Mouse (Mus musculus): ENCODE data around the gene Rcsd1. TPM values are rescaled to one million over a fixed set of nuclear protein-coding genes. Genes with fewer than 3 reads are reported as not detected.
"Not testable (repeated sequence)": the region's sequence is repeated elsewhere in the genome, so short reads cannot be mapped to it uniquely, and the experiment has no call there.

The Rcsd1 gene
- total and polyA plus RNA-seq, 2 experiments from 2014 or later: 94.0 to 116 TPM

- no peak for TF ChIP-seq CTCF (IDR thresholded peaks at IDR 0.05; ENCODE audit: low read depth)
- no peak for TF ChIP-seq EP300 (IDR thresholded peaks at IDR 0.05; ENCODE audit: low read depth)
- WGBS: 47% methylated on average over 18 of the region's 18 CpGs
- Histone ChIP-seq H3K4me2 (ENCODE audit: low read depth, low read length) (peak overlapping the region; percentile 9; the same call in 1 of the 2 replicates), H3K4me3 (ENCODE audit: low read depth, low read length) (no peak overlapping the region), H3K4me1 (ENCODE audit: control insufficient read depth, insufficient read depth) (peaks cover 81% of the 10 kb centered on the region), H3K27me3 (ENCODE audit: control insufficient read depth, insufficient read depth, low read length) (no peaks in the 10 kb centered on the region), H3K9me3 (replicated peaks; ENCODE audit: control insufficient read depth, low read length) (no peaks in the 10 kb centered on the region), H3K27ac (ENCODE audit: low read depth) (peak overlapping the region; percentile 81), H3K9ac (replicated peaks; ENCODE audit: low read depth, low read length) (no peak overlapping the region), H3K36me3 (replicated peaks; ENCODE audit: control insufficient read depth, insufficient read depth, low read length) (peaks cover 9% of the 10 kb centered on the region; the same call in 1 of the 2 replicates)
- no peak for ATAC-seq (ENCODE audit: insufficient read depth, low read depth)
- no peak for DNase-seq (ENCODE audit: low spot score)
Measured at GRCm38 (mm10) chr1:165682056-165682853, 27.3 kb downstream of the Rcsd1 start.

- ATAC-seq (ENCODE audit: insufficient read depth, low read depth) (no peak), DNase-seq (ENCODE audit: low spot score) (no peak)
- no peak overlapping the region for H3K4me3 ChIP-seq (ENCODE audit: low read depth, low read length)
- no peak overlapping the region for H3K4me2 ChIP-seq (ENCODE audit: low read depth, low read length)
- TF ChIP-seq CTCF (IDR thresholded peaks at IDR 0.05; ENCODE audit: low read depth) (peak; percentile 65), EP300 (IDR thresholded peaks at IDR 0.05; ENCODE audit: low read depth) (no peak)
- H3K27ac ChIP-seq (ENCODE audit: low read depth): peak overlapping the region; percentile 81
- no peaks in the 10 kb centered on the region for H3K9me3 ChIP-seq (replicated peaks; ENCODE audit: control insufficient read depth, low read length)
- H3K4me1 ChIP-seq (ENCODE audit: control insufficient read depth, insufficient read depth): peaks cover 80% of the 10 kb centered on the region
- no peaks in the 10 kb centered on the region for H3K27me3 ChIP-seq (ENCODE audit: control insufficient read depth, insufficient read depth, low read length)
- WGBS: 47% methylated on average over 13 of the region's 13 CpGs
- peaks cover 10% of the 10 kb centered on the region; the same call in 1 of the 2 replicates for H3K36me3 ChIP-seq (replicated peaks; ENCODE audit: control insufficient read depth, insufficient read depth, low read length)
- H3K9ac ChIP-seq (replicated peaks; ENCODE audit: low read depth, low read length): no peak overlapping the region
Measured at GRCm38 (mm10) chr1:165681045-165681794, 28.3 kb downstream of the Rcsd1 start.

- H3K4me3 ChIP-seq (ENCODE audit: low read depth, low read length); DNase-seq (ENCODE audit: low spot score); H3K4me2 ChIP-seq (ENCODE audit: low read depth, low read length); ATAC-seq (ENCODE audit: insufficient read depth, low read depth); H3K9me3 ChIP-seq (replicated peaks; ENCODE audit: control insufficient read depth, low read length); H3K27me3 ChIP-seq (ENCODE audit: control insufficient read depth, insufficient read depth, low read length); H3K9ac ChIP-seq (replicated peaks; ENCODE audit: low read depth, low read length): not testable (repeated sequence)
- peaks cover 78% of the 10 kb centered on the region for H3K4me1 ChIP-seq (ENCODE audit: control insufficient read depth, insufficient read depth)
- peaks cover 13% of the 10 kb centered on the region; the same call in 1 of the 2 replicates for H3K36me3 ChIP-seq (replicated peaks; ENCODE audit: control insufficient read depth, insufficient read depth, low read length)
- peak overlapping the region; percentile 81 for H3K27ac ChIP-seq (ENCODE audit: low read depth)
Measured at GRCm38 (mm10) chr1:165680086-165680485, 29.5 kb downstream of the Rcsd1 start.

GRCm38 (mm10) chr1:165679618-165679997 is 29.9 kb downstream of the Rcsd1 start:
- no peak overlapping the region for H3K4me2 ChIP-seq (ENCODE audit: low read depth, low read length)
- DNase-seq (ENCODE audit: low spot score) (no peak), ATAC-seq (ENCODE audit: insufficient read depth, low read depth) (peak; percentile 37)
- no peaks in the 10 kb centered on the region for H3K27me3 ChIP-seq (ENCODE audit: control insufficient read depth, insufficient read depth, low read length)
- no peak overlapping the region; the same call in 1 of the 2 replicates for H3K9ac ChIP-seq (replicated peaks; ENCODE audit: low read depth, low read length)
- H3K4me1 ChIP-seq (ENCODE audit: control insufficient read depth, insufficient read depth): peaks cover 78% of the 10 kb centered on the region
- no peak overlapping the region for H3K4me3 ChIP-seq (ENCODE audit: low read depth, low read length)
- H3K36me3 ChIP-seq (replicated peaks; ENCODE audit: control insufficient read depth, insufficient read depth, low read length): peaks cover 13% of the 10 kb centered on the region; the same call in 1 of the 2 replicates
- H3K27ac ChIP-seq (ENCODE audit: low read depth): peak overlapping the region; percentile 81
- WGBS: 22% methylated on average over 3 of the region's 3 CpGs
- peak; percentile 43 for TF ChIP-seq CTCF (IDR thresholded peaks at IDR 0.05; ENCODE audit: low read depth)
- no peak for TF ChIP-seq EP300 (IDR thresholded peaks at IDR 0.05; ENCODE audit: low read depth)
- H3K9me3 ChIP-seq (replicated peaks; ENCODE audit: control insufficient read depth, low read length): no peaks in the 10 kb centered on the region

GRCm38 (mm10) chr1:165678861-165679617 is 30.5 kb downstream of the Rcsd1 start:
- no peaks in the 10 kb centered on the region for H3K27me3 ChIP-seq (ENCODE audit: control insufficient read depth, insufficient read depth, low read length)
- no peak overlapping the region for H3K4me2 ChIP-seq (ENCODE audit: low read depth, low read length)
- no peak overlapping the region for H3K4me3 ChIP-seq (ENCODE audit: low read depth, low read length)
- no peaks in the 10 kb centered on the region for H3K9me3 ChIP-seq (replicated peaks; ENCODE audit: control insufficient read depth, low read length)
- H3K9ac ChIP-seq (replicated peaks; ENCODE audit: low read depth, low read length): no peak overlapping the region
- 0 out of 2 replicates have a peak, but pooled peaks have one; percentile 20 for TF ChIP-seq CTCF (IDR thresholded peaks at IDR 0.05; ENCODE audit: low read depth)
- no peak for TF ChIP-seq EP300 (IDR thresholded peaks at IDR 0.05; ENCODE audit: low read depth)
- DNase-seq (ENCODE audit: low spot score) (no peak), ATAC-seq (ENCODE audit: insufficient read depth, low read depth) (no peak)
- 73% methylated on average over 15 of the region's 15 CpGs for WGBS
- H3K27ac ChIP-seq (ENCODE audit: low read depth): peak overlapping the region; percentile 81; the same call in 1 of the 2 replicates
- peaks cover 13% of the 10 kb centered on the region; the same call in 1 of the 2 replicates for H3K36me3 ChIP-seq (replicated peaks; ENCODE audit: control insufficient read depth, insufficient read depth, low read length)
- peaks cover 78% of the 10 kb centered on the region for H3K4me1 ChIP-seq (ENCODE audit: control insufficient read depth, insufficient read depth)
